Mouse (Mus musculus) heart, postnatal 0 days (tissue): ENCODE measurements at regions not wholly inside any gene's neighbourhood (a gene's known extent, or its start where the extent isn't known, plus 50 kb on each side); places are given as distances from the start of the nearest gene placed in this dataset.
A peak's percentile ranks its signal among the peaks of the same experiment; 100 is the strongest.

Experiments used
- ATAC-seq: fragments of 200-750 bp; cut with Nextera tagmentation; 2 replicates; pipeline ENCODE4 v1.8.0; 2017; ENCODE audit warnings: low read depth, moderate number of reproducible peaks, moderate library complexity; ENCODE audit not compliant: insufficient read depth
- DNase-seq: peaks from one replicate; pipeline ENCODE4 v3.0.0-alpha.2; 2016; ENCODE audit warnings: low spot score
- H3K27ac ChIP-seq: fragments of 300-500 bp; sonication (generic); 2 replicates; pipeline ENCODE4 v1.5.1; 2014; ENCODE audit warnings: low read depth, mild to moderate bottlenecking
- H3K27me3 ChIP-seq: fragments of 300-500 bp; sonication (generic); 2 replicates; pipeline ENCODE4 v1.6.1; 2014; ENCODE audit warnings: low read length, mixed read lengths; ENCODE audit not compliant: control insufficient read depth, insufficient read depth
- H3K36me3 ChIP-seq: fragments of 300-500 bp; sonication (generic); replicated peaks from 2 replicates; pipeline ENCODE4 v1.6.1; 2014; ENCODE audit warnings: low read length, mixed read lengths; ENCODE audit not compliant: control insufficient read depth, insufficient read depth
- H3K4me1 ChIP-seq: fragments of 300-500 bp; sonication (generic); 2 replicates; pipeline ENCODE4 v1.6.1; 2014; ENCODE audit warnings: antibody characterized with exemption; ENCODE audit not compliant: control insufficient read depth, insufficient read depth
- H3K4me2 ChIP-seq: fragments of 300-500 bp; sonication (generic); 2 replicates; pipeline ENCODE4 v1.6.1; 2014; ENCODE audit warnings: low read depth, mild to moderate bottlenecking, low read length, moderate library complexity
- H3K4me3 ChIP-seq: fragments of 300-500 bp; sonication (generic); 2 replicates; pipeline ENCODE4 v1.5.1; 2014; ENCODE audit warnings: low read depth, low read length
- H3K9ac ChIP-seq: fragments of 300-500 bp; sonication (generic); replicated peaks from 2 replicates; pipeline ENCODE4 v1.6.1; 2014; ENCODE audit warnings: low read depth, low read length, mixed read lengths
- H3K9me3 ChIP-seq: fragments of 300-500 bp; sonication (generic); replicated peaks from 2 replicates; pipeline ENCODE4 v1.6.1; 2016; ENCODE audit warnings: low read length; ENCODE audit not compliant: control insufficient read depth
- CTCF ChIP-seq: IDR thresholded peaks from 2 replicates; pipeline ENCODE4 v1.5.1; 2016; ENCODE audit warnings: antibody characterized with exemption, control low read depth, low read depth
- EP300 ChIP-seq: IDR thresholded peaks from 2 replicates; pipeline ENCODE4 v1.6.1; 2016; ENCODE audit warnings: antibody characterized with exemption, low read depth
- WGBS: fragments of 180-500 bp; shearing (Covaris S2); extraction: QIAGEN DNeasy Blood & Tissue Kit; methylation state at CpG from one replicate; pipeline ENCODE4 v1.1.7; 2014; 5-methylcytosine and 5-hydroxymethylcytosine counted together

DNA sequence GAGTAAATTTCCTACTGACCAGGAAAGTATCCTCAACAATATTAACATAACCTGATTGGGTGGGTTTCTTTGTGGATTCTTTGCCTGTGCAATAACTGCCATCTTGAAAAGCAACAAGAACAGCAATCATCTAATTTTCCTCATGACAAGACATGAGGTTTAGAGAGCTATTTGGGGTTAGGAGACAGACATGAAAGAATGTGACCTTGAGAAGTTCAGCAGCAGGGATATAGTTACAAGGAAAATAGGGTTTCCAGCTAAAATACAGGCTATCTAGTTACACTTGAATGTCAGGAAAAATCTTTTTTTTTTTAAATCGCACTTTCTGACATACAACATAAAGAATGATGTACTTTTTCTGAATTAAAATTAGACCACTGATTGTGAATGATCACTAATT is 83.7 kb upstream of the Lama2 start:
- no peaks in the 10 kb centered on the region for H3K36me3 ChIP-seq
- no peak overlapping the region for H3K27ac ChIP-seq
- no peak overlapping the region for H3K4me3 ChIP-seq
- WGBS, result 61% methylated on average over 1 of the region's 1 CpGs
- no peaks in the 10 kb centered on the region for H3K9me3 ChIP-seq
- no peak for ATAC-seq
- no peak for TF ChIP-seq CTCF
- no peak for TF ChIP-seq EP300
- H3K27me3 ChIP-seq, result no peaks in the 10 kb centered on the region
- no peak overlapping the region for H3K9ac ChIP-seq
- no peak overlapping the region for H3K4me2 ChIP-seq
- H3K4me1 ChIP-seq, result no peaks in the 10 kb centered on the region
- DNase-seq, result no peak

DNA sequence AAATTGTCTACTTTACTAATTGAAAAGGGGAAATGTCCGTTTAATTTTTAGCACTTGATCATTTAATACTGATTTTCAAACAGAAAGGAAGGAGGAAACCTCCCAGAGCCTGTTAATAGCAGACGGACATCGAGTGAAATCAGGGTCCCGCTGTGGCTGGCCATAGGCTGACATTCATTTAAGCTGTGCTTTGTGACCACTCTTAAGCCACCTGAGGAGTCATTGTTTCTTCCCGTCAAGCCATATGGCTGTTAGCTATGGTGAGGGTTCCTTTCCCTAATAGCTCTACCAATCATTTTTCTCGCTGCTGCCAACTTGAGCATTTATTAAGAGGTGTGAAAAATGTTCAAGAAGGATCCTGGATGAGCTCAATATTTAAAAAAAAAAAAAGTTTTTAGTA is 78.7 kb upstream of the Lama2 start:
- WGBS, result 78% methylated on average over 6 of the region's 6 CpGs
- ATAC-seq, result no peak

DNA sequence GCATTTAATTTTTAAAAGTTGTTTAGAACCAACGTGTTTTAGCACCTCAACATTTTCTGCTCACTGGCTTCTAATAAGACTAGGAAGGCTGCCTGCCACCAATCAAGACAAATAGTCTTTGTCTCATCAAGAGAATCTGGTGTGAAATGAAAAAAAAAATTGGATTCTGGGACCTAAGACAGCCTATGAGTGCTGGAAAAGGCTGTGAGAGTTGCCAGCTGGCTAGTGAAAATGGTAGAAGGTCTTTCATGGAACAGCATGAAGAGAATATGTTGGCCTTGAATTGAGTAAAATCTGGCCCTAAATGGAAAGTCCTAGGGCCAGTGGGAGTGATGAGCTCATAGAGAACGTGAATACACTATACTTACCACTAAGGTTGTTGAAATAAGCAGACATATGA is 61.8 kb upstream of the Lama2 start:
- no peak overlapping the region for H3K4me2 ChIP-seq
- H3K36me3 ChIP-seq, result no peaks in the 10 kb centered on the region
- no peaks in the 10 kb centered on the region for H3K9me3 ChIP-seq
- no peaks in the 10 kb centered on the region for H3K27me3 ChIP-seq
- 71% methylated on average over 2 of the region's 2 CpGs for WGBS
- no peak for TF ChIP-seq EP300
- no peak for TF ChIP-seq CTCF
- no peaks in the 10 kb centered on the region for H3K4me1 ChIP-seq
- H3K27ac ChIP-seq, result no peak overlapping the region
- DNase-seq (no peak), ATAC-seq (no peak)
- no peak overlapping the region for H3K9ac ChIP-seq
- no peak overlapping the region for H3K4me3 ChIP-seq

More for the DNA sequence above, 78.7 kb upstream of the Lama2 start:
- H3K4me2 ChIP-seq, result no peak overlapping the region
- H3K27me3 ChIP-seq, result no peaks in the 10 kb centered on the region
- H3K4me3 ChIP-seq, result no peak overlapping the region
- no peak overlapping the region for H3K9ac ChIP-seq
- TF ChIP-seq EP300 (no peak), CTCF (no peak)
- no peak for DNase-seq
- H3K4me1 ChIP-seq, result no peaks in the 10 kb centered on the region
- H3K27ac ChIP-seq, result no peak overlapping the region
- H3K9me3 ChIP-seq, result no peaks in the 10 kb centered on the region
- H3K36me3 ChIP-seq, result no peaks in the 10 kb centered on the region

DNA sequence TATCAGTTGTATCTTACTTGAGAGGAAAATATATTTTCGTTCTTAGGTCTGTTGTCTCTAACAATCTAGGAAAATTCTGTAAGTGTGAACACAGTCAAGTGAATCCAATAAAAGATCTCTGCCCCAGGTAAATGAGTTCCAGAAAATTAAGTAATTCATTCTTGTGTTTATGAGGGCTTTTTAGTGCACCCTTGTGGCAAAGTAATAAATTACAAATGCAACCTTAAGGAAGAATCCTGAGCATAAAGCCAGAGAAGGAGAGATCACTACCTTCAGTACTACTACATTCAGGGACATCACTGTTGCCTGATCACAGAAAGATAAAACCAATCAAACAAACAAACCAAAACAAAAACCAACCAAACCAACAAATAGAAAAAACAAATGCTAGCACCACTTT is 56.0 kb upstream of the Lama2 start:
- no peak overlapping the region for H3K27ac ChIP-seq
- H3K27me3 ChIP-seq, result no peaks in the 10 kb centered on the region
- no peak overlapping the region for H3K4me2 ChIP-seq
- no peaks in the 10 kb centered on the region for H3K36me3 ChIP-seq
- no peaks in the 10 kb centered on the region for H3K9me3 ChIP-seq
- H3K9ac ChIP-seq, result no peak overlapping the region
- no peak overlapping the region for H3K4me3 ChIP-seq
- WGBS, result 64% methylated on average over 1 of the region's 1 CpGs
- DNase-seq, result no peak
- H3K4me1 ChIP-seq, result no peaks in the 10 kb centered on the region
- ATAC-seq, result no peak
- TF ChIP-seq EP300, result no peak
- peak; percentile 52 for TF ChIP-seq CTCF

DNA sequence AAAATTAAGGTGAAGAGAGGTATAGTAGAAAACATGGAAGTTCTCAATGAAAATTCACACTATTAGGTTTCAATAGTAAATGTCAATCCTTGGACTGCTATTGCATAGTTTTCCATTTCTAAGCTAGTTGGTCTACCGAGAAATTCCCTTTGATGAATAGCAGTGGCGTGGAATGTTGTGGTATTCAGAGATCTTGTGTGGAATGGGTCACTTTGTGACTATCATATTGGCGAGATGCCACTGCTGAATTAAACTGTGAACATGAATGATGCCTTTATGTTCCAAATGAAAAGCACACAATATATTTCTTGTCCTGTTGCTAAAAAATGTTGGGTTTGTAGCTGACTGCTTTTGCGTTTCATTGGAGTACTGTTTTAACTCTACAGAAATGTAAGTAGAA is 54.8 kb upstream of the Lama2 start:
- 77% methylated on average over 4 of the region's 4 CpGs for WGBS
- H3K27me3 ChIP-seq, result no peaks in the 10 kb centered on the region
- H3K4me1 ChIP-seq, result no peaks in the 10 kb centered on the region
- H3K4me2 ChIP-seq, result no peak overlapping the region
- no peak overlapping the region for H3K9ac ChIP-seq
- ATAC-seq, result no peak
- H3K36me3 ChIP-seq, result no peaks in the 10 kb centered on the region
- H3K9me3 ChIP-seq, result no peaks in the 10 kb centered on the region
- no peak for TF ChIP-seq CTCF
- TF ChIP-seq EP300, result no peak
- no peak overlapping the region for H3K4me3 ChIP-seq
- no peak for DNase-seq
- no peak overlapping the region for H3K27ac ChIP-seq
